Mouse (Mus musculus) forebrain, embryonic 10.5 days (tissue): ENCODE measurements around the gene Plch2. TPM values are rescaled to one million over a fixed set of nuclear protein-coding genes. Genes with fewer than 3 reads are reported as not detected.

Experiments used
- DNase-seq: peaks from one replicate; pipeline ENCODE4 v3.0.0-alpha.2; 2017; ENCODE audit warnings: low spot score; ENCODE audit errors: extremely low spot score
- H3K27ac ChIP-seq: fragments of 300-500 bp; sonication (generic); 2 replicates; pipeline ENCODE4 v1.5.1; 2016; ENCODE audit warnings: mild to moderate bottlenecking
- H3K27me3 ChIP-seq: fragments of 300-500 bp; sonication (generic); 2 replicates; pipeline ENCODE4 v1.6.1; 2016; ENCODE audit warnings: mild to moderate bottlenecking; ENCODE audit not compliant: poor library complexity, severe bottlenecking
- H3K36me3 ChIP-seq: fragments of 300-500 bp; sonication (generic); replicated peaks from 2 replicates; pipeline ENCODE4 v1.6.1; 2016; ENCODE audit warnings: mild to moderate bottlenecking, moderate library complexity
- H3K4me1 ChIP-seq: fragments of 300-500 bp; sonication (generic); 2 replicates; pipeline ENCODE4 v1.6.1; 2016
- H3K4me3 ChIP-seq: fragments of 300-500 bp; sonication (generic); 2 replicates; pipeline ENCODE4 v1.5.1; 2016; ENCODE audit warnings: mild to moderate bottlenecking, moderate library complexity
- H3K9me3 ChIP-seq: fragments of 300-500 bp; sonication (generic); 2 replicates; pipeline ENCODE4 v1.6.1; 2016; ENCODE audit warnings: mild to moderate bottlenecking, moderate library complexity
- WGBS: fragments of 180-500 bp; shearing (Covaris S2); methylation state at CpG from one replicate; pipeline ENCODE4 v1.1.7; 2016; 5-methylcytosine and 5-hydroxymethylcytosine counted together
- polyA plus RNA-seq: library from polyadenylated mRNA; unstranded; fragments of >200 nt; fragmentation: Nextera tagmentation; extraction: Ambion mirVana; gene quantifications from 2 replicates; pipeline ENCODE4 v1.2.1, GENCODE M21; 2016

Plch2 gene
- polyA plus RNA-seq, 1 experiment from 2014 or later: 0.64 TPM

DNA sequence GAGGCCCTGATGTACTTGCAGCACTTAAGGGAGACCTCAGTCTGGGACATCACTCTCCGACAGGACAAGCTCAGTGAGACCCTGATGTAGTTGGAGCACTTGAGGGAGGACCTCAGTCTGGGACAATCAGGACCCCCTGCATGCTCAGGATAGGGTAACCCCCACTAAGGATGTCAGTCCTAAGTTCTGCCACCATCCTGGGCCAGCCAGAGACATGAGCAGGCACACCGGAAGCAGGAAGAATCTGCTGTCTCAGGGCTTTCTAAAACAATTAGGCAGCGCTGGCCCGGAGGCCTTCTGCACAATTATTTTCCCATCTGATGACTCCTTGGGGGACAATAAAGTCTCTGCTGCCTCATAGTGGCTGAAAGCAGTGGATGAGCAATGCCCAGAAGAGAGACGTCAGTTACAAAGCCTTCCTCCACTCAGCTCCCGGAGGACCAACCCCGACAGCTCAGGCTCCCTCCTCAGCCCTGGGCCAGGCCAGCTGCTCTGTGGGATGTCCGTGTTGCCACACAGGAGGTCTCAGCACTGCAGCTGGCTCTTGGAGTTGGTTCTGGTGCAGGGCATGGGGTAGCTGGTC lies 59.9 kb downstream of the Plch2 start:
- Histone ChIP-seq H3K4me1 (peaks cover 38% of the 10 kb centered on the region), H3K36me3 (no peaks in the 10 kb centered on the region), H3K4me3 (no peak overlapping the region), H3K9me3 (no peaks in the 10 kb centered on the region), H3K27me3 (no peaks in the 10 kb centered on the region), H3K27ac (peak overlapping the region; percentile 16; the same call in 1 of the 2 replicates)
- DNase-seq: no peak
- WGBS: 54% methylated on average over 8 of the region's 8 CpGs

DNA sequence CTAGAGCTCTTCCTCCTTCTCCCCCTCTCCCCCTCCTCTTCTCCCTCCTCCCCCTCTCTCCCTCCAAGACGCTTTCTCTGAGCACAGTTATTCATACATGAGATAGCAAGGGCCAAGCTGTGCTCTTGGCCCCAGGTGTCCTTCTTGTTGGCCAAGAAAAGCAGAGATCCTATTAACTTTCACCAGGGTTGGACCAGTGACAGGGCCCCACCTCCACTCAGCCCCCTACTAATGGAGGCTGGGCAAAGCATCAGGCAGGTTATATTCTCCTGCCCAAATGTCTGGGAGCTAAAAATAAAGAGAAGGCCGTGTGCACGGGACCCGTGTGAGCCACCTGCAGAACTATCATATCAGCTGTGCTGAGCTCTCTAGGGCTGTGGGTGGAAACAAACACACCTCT lies 61.7 kb downstream of the Plch2 start:
- no peaks in the 10 kb centered on the region for H3K36me3 ChIP-seq
- no peaks in the 10 kb centered on the region for H3K9me3 ChIP-seq
- WGBS: 80% methylated on average over 4 of the region's 4 CpGs
- H3K27ac ChIP-seq: no peak overlapping the region
- H3K4me3 ChIP-seq: no peak overlapping the region
- peaks cover 32% of the 10 kb centered on the region for H3K4me1 ChIP-seq
- no peaks in the 10 kb centered on the region for H3K27me3 ChIP-seq
- DNase-seq: no peak

DNA sequence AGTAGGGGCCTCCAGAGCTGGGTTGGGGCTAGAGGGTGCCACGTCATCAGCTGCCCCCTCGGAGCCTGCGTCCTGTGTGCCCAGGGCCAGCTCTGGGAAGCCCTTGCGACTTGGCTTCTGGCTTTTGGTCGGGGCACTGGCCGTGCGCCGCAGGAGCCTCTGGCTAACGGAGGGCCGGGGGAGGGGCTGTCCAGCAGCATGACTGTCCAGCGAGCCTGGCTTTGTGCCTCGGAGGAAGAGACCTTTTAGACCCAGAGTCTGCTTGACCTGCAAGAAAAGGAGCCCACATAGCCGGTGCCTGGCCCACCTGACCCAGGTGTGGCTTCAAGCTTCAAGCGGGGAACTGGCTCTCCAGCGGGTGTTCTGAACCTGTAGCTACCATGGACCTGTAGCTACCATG lies 69.8 kb downstream of the Plch2 start:
- peaks cover 60% of the 10 kb centered on the region for H3K27me3 ChIP-seq
- peak overlapping the region; percentile 5; the same call in 1 of the 2 replicates for H3K4me3 ChIP-seq
- 63% methylated on average over 15 of the region's 15 CpGs for WGBS
- H3K9me3 ChIP-seq: no peaks in the 10 kb centered on the region
- H3K4me1 ChIP-seq: peaks cover 43% of the 10 kb centered on the region
- H3K36me3 ChIP-seq: peaks cover 6% of the 10 kb centered on the region
- DNase-seq: no peak
- H3K27ac ChIP-seq: peak overlapping the region; percentile 80

DNA sequence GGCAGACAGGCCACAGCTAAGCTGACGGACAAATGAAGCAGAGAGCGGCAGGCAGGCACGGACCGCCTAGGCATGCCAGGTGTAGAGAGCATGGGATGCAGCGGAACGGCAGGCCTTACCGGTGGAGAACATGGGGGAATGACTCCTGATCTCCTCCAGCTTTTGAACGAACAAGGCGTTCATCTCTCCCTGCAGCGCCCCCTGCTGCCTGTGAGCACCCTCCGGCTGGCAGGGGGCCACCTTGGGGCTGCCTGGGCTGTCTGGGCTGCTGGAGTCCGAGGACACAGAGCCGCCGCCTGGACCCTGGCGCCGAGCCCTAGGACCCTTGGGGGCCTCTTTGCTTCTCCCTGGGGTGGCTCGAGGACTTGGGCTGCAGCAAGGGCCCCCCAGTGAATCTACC lies 70.5 kb downstream of the Plch2 start:
- WGBS: 22% methylated on average over 17 of the region's 17 CpGs
- H3K9me3 ChIP-seq: no peaks in the 10 kb centered on the region
- peak; percentile 68 for DNase-seq
- peak overlapping the region; percentile 80 for H3K27ac ChIP-seq
- peaks cover 60% of the 10 kb centered on the region for H3K27me3 ChIP-seq
- peak overlapping the region; percentile 28 for H3K4me3 ChIP-seq
- peaks cover 45% of the 10 kb centered on the region for H3K4me1 ChIP-seq
- H3K36me3 ChIP-seq: peaks cover 12% of the 10 kb centered on the region

DNA sequence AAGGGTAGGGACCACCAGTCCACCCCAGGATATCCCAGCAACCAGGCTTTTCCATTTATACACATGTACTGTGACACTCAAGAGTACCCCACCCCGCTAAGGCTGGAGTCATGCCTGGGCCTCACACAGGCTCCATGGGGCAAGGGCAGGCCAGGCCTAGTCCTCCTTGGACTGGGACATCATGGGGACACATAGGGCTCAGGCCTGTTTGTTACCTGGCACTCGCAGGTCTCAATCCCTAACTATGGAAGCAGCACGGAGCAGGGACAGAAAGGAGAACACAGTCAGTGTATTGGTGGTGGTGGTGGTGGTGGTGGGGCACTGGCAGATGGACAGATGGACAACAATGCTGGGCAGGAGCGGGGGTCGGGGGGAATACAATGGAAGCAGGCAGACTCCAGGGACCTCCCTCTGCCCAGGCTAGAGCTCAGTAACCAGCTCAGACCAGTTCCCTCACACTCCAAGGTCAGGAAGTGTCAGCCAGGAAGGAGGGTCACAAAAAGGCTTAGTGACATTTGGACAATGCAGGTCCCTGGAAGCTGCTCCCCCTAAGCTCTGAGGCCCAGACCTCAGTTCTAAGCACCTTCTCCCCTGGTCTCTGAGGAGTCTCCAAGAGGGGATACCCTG lies 71.3 kb downstream of the Plch2 start:
- Histone ChIP-seq H3K9me3 (no peaks in the 10 kb centered on the region), H3K27ac (peak overlapping the region; percentile 80), H3K4me1 (peaks cover 45% of the 10 kb centered on the region), H3K4me3 (no peak overlapping the region), H3K36me3 (peaks cover 21% of the 10 kb centered on the region), H3K27me3 (peaks cover 60% of the 10 kb centered on the region)
- no peak for DNase-seq
- WGBS: 80% methylated on average over 5 of the region's 5 CpGs

GRCm38 (mm10) chr4:154983767-154984166 lies 72.8 kb downstream of the Plch2 start:
- no peaks in the 10 kb centered on the region for H3K9me3 ChIP-seq
- peak overlapping the region; percentile 17 for H3K27ac ChIP-seq
- H3K27me3 ChIP-seq: peaks cover 60% of the 10 kb centered on the region
- H3K4me3 ChIP-seq: peak overlapping the region; percentile 13; the same call in 1 of the 2 replicates
- peaks cover 36% of the 10 kb centered on the region for H3K36me3 ChIP-seq
- WGBS: 16% methylated on average over 24 of the region's 24 CpGs
- H3K4me1 ChIP-seq: peaks cover 45% of the 10 kb centered on the region
- no peak for DNase-seq

GRCm38 (mm10) chr4:154982247-154983120 lies 74.1 kb downstream of the Plch2 start:
- no peak overlapping the region for H3K27ac ChIP-seq
- H3K4me1 ChIP-seq: peaks cover 45% of the 10 kb centered on the region
- H3K36me3 ChIP-seq: peaks cover 48% of the 10 kb centered on the region
- peaks cover 50% of the 10 kb centered on the region for H3K27me3 ChIP-seq
- H3K4me3 ChIP-seq: no peak overlapping the region
- DNase-seq: no peak
- 82% methylated on average over 19 of the region's 19 CpGs for WGBS
- H3K9me3 ChIP-seq: no peaks in the 10 kb centered on the region

DNA sequence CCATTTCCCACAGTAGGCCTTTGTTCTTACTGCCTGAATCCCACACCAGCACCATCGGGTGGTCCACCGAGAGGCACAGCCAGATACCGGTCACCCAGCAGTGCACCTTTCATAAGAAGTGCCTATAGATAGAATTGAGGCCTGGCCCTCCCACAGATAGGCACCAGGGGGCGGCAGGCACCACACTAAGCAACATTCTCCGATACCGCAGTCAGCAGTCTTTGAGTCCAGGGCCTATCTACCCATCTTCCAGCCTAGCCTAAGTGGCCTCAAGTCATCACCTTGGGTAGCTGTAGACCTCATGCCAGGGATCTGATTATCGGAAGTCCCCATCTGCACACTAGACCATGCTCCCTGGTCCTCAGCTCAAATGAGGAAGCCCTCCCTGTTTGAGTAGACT lies 75.1 kb downstream of the Plch2 start:
- 60% methylated on average over 7 of the region's 7 CpGs for WGBS
- Histone ChIP-seq H3K9me3 (no peaks in the 10 kb centered on the region), H3K4me3 (no peak overlapping the region), H3K27ac (no peak overlapping the region), H3K36me3 (peaks cover 58% of the 10 kb centered on the region), H3K27me3 (peaks cover 40% of the 10 kb centered on the region), H3K4me1 (peaks cover 38% of the 10 kb centered on the region)
- peak; percentile 49 for DNase-seq

- no peak overlapping the region for H3K4me3 ChIP-seq
- H3K36me3 ChIP-seq: peaks cover 63% of the 10 kb centered on the region
- H3K9me3 ChIP-seq: no peaks in the 10 kb centered on the region
- H3K4me1 ChIP-seq: peaks cover 33% of the 10 kb centered on the region
- no peak for DNase-seq
- WGBS: 93% methylated on average over 6 of the region's 6 CpGs
- H3K27me3 ChIP-seq: peaks cover 36% of the 10 kb centered on the region
- H3K27ac ChIP-seq: no peak overlapping the region
These were observed 75.5 kb downstream of the Plch2 start for GRCm38 (mm10) chr4:154981076-154981475.

DNA sequence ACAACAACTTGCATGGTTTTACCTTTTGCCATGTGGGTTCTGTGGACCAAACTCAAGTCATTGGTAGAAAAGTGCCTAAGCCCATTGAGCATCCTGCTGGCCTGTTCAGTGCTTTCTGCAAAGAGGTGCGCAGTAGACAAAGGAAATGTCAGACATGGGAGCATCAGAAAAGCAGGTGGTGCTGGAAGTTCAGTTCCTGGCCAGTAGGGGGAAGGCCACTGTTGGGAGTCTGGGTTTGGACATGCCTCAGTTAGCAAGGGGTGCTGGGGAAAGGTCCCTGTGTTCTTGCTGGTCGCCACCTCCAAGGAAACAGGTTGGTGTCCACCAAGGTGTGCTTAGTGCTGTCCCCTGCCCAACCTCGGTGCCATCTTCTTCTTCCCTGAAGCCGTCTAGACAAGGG lies 76.5 kb downstream of the Plch2 start:
- DNase-seq: no peak
- no peaks in the 10 kb centered on the region for H3K9me3 ChIP-seq
- peaks cover 72% of the 10 kb centered on the region for H3K36me3 ChIP-seq
- 93% methylated on average over 4 of the region's 4 CpGs for WGBS
- H3K4me3 ChIP-seq: no peak overlapping the region
- peaks cover 24% of the 10 kb centered on the region for H3K4me1 ChIP-seq
- H3K27ac ChIP-seq: no peak overlapping the region
- peaks cover 26% of the 10 kb centered on the region for H3K27me3 ChIP-seq

- H3K27me3 ChIP-seq: no peaks in the 10 kb centered on the region
- no peaks in the 10 kb centered on the region for H3K9me3 ChIP-seq
- H3K4me1 ChIP-seq: no peaks in the 10 kb centered on the region
- H3K4me3 ChIP-seq: no peak overlapping the region
- DNase-seq: no peak
- 92% methylated on average over 11 of the region's 11 CpGs for WGBS
- H3K36me3 ChIP-seq: peaks cover 100% of the 10 kb centered on the region
- H3K27ac ChIP-seq: no peak overlapping the region
These were observed 82.4 kb downstream of the Plch2 start for GRCm38 (mm10) chr4:154974163-154974611.

DNA sequence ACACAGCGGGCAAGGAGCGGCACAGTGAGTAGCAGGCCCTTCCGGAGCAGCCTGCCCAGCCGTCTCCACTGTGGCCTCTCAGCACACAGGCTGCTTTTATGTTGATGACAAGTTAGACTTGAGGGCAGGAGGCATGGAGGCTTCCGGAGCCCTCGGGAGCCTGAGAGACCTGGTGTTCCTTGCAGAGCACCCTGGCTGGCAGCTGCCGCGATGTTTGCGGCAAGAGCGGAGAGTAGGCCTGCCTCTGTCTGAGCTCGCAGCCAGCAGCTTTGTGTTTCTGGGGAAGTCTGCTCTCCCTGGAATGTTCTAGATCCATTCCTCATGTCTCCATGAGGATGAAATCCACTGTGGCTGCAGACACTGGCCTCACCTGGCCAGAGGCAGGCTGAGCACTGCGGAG lies 84.0 kb downstream of the Plch2 start:
- Histone ChIP-seq H3K4me1 (peaks cover 2% of the 10 kb centered on the region; the same call in 1 of the 2 replicates), H3K36me3 (peaks cover 99% of the 10 kb centered on the region), H3K4me3 (no peak overlapping the region), H3K27me3 (no peaks in the 10 kb centered on the region), H3K27ac (0 out of 2 replicates have a peak overlapping the region, but pooled peaks have one; percentile 12), H3K9me3 (no peaks in the 10 kb centered on the region)
- WGBS: 97% methylated on average over 12 of the region's 12 CpGs
- DNase-seq: no peak

DNA sequence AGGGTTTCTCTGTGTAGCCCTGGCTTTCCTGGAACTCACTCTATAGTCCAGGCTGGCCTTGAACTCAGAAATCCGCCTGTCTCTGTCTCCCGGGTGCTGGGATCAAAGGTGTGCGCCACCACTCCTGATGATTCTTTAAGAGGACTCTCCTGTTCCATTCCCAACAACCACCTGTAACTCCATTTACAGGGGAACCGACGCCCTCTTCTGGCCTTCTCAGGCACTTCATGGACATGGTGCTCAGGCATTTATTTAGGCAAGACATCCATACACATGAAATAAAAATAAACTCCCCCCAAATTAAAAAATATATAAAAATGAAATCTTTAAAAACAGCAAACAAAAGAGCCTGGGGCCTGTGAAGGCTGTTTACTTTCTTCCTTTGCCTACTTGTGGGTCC lies 89.4 kb downstream of the Plch2 start:
- no peak overlapping the region for H3K4me3 ChIP-seq
- H3K9me3 ChIP-seq: no peaks in the 10 kb centered on the region
- H3K27ac ChIP-seq: no peak overlapping the region
- 59% methylated on average over 5 of the region's 5 CpGs for WGBS
- peaks cover 53% of the 10 kb centered on the region for H3K4me1 ChIP-seq
- no peak for DNase-seq
- peaks cover 74% of the 10 kb centered on the region for H3K36me3 ChIP-seq
- H3K27me3 ChIP-seq: peaks cover 14% of the 10 kb centered on the region
